Mouse (Mus musculus) adrenal gland (tissue): ENCODE results near the gene Msantd2.

ENCODE experiments used
- intact Hi-C: fragments of 180-260 bp; cut with DNase I; formaldehyde crosslinking; loops from one replicate; pipeline ENCODE4 v1.15.1; 2025

The Msantd2 gene

GRCm38 (mm10) chr9:37540701-37541575 lies 51.8 kb downstream of the Msantd2 start:
- intact Hi-C loops: loop anchor here (10.0 kb wide), 1 partner anchor 106 kb away; the partner anchor contains the start of gene Robo3

GRCm38 (mm10) chr9:37541851-37542642 lies 52.9 kb downstream of the Msantd2 start:
- intact Hi-C loops: loop anchor here (10.0 kb wide), 1 partner anchor 107 kb away; the partner anchor contains the start of gene Robo3

- intact Hi-C loops: loop anchor here (2.0 to 10.0 kb wide), 2 partner anchors 81 to 109 kb away; partner anchors contain the start of gene Robo3
These were observed 54.8 kb downstream of the Msantd2 start for GRCm38 (mm10) chr9:37543869-37544440.

- intact Hi-C loops: loop anchor here (2.0 to 10.0 kb wide), 2 partner anchors 82 to 110 kb away; partner anchors contain the start of gene Robo3
These were observed 55.5 kb downstream of the Msantd2 start for GRCm38 (mm10) chr9:37544447-37545165.

GRCm38 (mm10) chr9:37545166-37545610 lies 56.1 kb downstream of the Msantd2 start:
- intact Hi-C loops: loop anchor here (2.0 to 10.0 kb wide), 2 partner anchors 82 to 110 kb away; partner anchors contain the start of gene Robo3

- intact Hi-C loops: loop anchor here (2.0 to 10.0 kb wide), 3 partner anchors 71 to 111 kb away; partner anchors contain the start of gene Robo3
These were observed 56.8 kb downstream of the Msantd2 start for GRCm38 (mm10) chr9:37545847-37546452.

- intact Hi-C loops: loop anchor here (2.0 to 10.0 kb wide), 2 partner anchors 70 to 112 kb away; partner anchors contain the start of gene Robo3
These were observed 57.8 kb downstream of the Msantd2 start for GRCm38 (mm10) chr9:37546889-37547288.

- intact Hi-C loops: no loop called here
These were observed 61.3 kb downstream of the Msantd2 start for GRCm38 (mm10) chr9:37550435-37550834.

GRCm38 (mm10) chr9:37551751-37552531 lies 62.8 kb downstream of the Msantd2 start:
- intact Hi-C loops: no loop called here

GRCm38 (mm10) chr9:37552536-37553293 lies 63.6 kb downstream of the Msantd2 start, which contains the start of gene Nrgn:
Gene Nrgn (minus strand): TSS chr9:37552904.
- intact Hi-C loops: no loop called here

GRCm38 (mm10) chr9:37554279-37554678 lies 65.2 kb downstream of the Msantd2 start:
- intact Hi-C loops: no loop called here

- intact Hi-C loops: no loop called here
These were observed 66.0 kb downstream of the Msantd2 start, which contains the start of gene Siae for GRCm38 (mm10) chr9:37554838-37555748. Gene Siae (plus strand): TSS chr9:37555698.

- intact Hi-C loops: no loop called here
These were observed 67.2 kb downstream of the Msantd2 start for GRCm38 (mm10) chr9:37556366-37556765.

- intact Hi-C loops: no loop called here
These were observed 71.5 kb downstream of the Msantd2 start for GRCm38 (mm10) chr9:37560617-37561016.

- intact Hi-C loops: no loop called here
These were observed 74.7 kb downstream of the Msantd2 start for GRCm38 (mm10) chr9:37563805-37564204.

- intact Hi-C loops: no loop called here
These were observed 77.9 kb downstream of the Msantd2 start for GRCm38 (mm10) chr9:37567019-37567418.

- intact Hi-C loops: no loop called here
These were observed 78.3 kb downstream of the Msantd2 start for GRCm38 (mm10) chr9:37567454-37567853.
